Mouse (Mus musculus) heart, postnatal 0 days (tissue): Measurements from ENCODE around the gene Sun2.

Experiments
- CTCF ChIP-seq: IDR thresholded peaks from 2 replicates; pipeline ENCODE4 v1.5.1; 2016; ENCODE audit warnings: antibody characterized with exemption, control low read depth, low read depth
- EP300 ChIP-seq: IDR thresholded peaks from 2 replicates; pipeline ENCODE4 v1.6.1; 2016; ENCODE audit warnings: antibody characterized with exemption, low read depth

- no peak for TF ChIP-seq EP300
- no peak for TF ChIP-seq CTCF
These were observed 23.8 kb upstream of the Sun2 start for GRCm38 (mm10) chr15:79766168-79766567.
